Mouse (Mus musculus) CH12.LX (cell line): ENCODE results near the gene Mcrs1. TPM values are rescaled to one million over a fixed set of nuclear protein-coding genes. Genes with fewer than 3 reads are reported as not detected.

Experiments used
- DNase-seq: peaks from one replicate; pipeline ENCODE4 v3.0.0-alpha.2; 2013; ENCODE audit errors: extremely low read depth
- H3K27ac ChIP-seq: 2 replicates; pipeline ENCODE4 v1.5.1; 2012; ENCODE audit warnings: low read depth, mild to moderate bottlenecking, control low read depth, moderate library complexity; ENCODE audit not compliant: insufficient read depth
- H3K27me3 ChIP-seq: replicated peaks from 2 replicates; pipeline ENCODE3; 2012; ENCODE audit warnings: inconsistent platforms
- H3K36me3 ChIP-seq, 2 experiments: replicated peaks in 1 of 2; 2 replicates each; pipeline versions ENCODE3 to v1.6.1; 2012; ENCODE audit warnings: inconsistent platforms in 1 of 2, low read length in 1 of 2, mild to moderate bottlenecking in 1 of 2, mixed read lengths in 1 of 2, moderate library complexity in 1 of 2; ENCODE audit not compliant: control insufficient read depth in 1 of 2, insufficient read depth in 1 of 2
- H3K4me1 ChIP-seq, 2 experiments: 2 replicates each; pipeline ENCODE4 v1.6.1; 2012; ENCODE audit warnings: inconsistent platforms in 1 of 2, moderate library complexity in 1 of 2; ENCODE audit not compliant: insufficient read depth in 2 of 2, control insufficient read depth in 1 of 2
- H3K4me2 ChIP-seq: 2 replicates; pipeline ENCODE4 v1.6.1; 2012; ENCODE audit warnings: low read depth, mild to moderate bottlenecking, control low read depth; ENCODE audit not compliant: poor library complexity, insufficient read depth, severe bottlenecking
- H3K4me3 ChIP-seq, 3 experiments: fragments of 150-350 bp in 1 of 3; sonication (generic) in 1 of 3; replicated peaks in 1 of 3; 2 replicates each; pipeline versions ENCODE3 to v1.5.1; 2011 to 2012; ENCODE audit warnings: low read depth in 2 of 3, low read length in 2 of 3, mild to moderate bottlenecking in 2 of 3, moderate library complexity in 2 of 3, control low read depth in 1 of 3, improper control_type of control experiment in 1 of 3, inconsistent platforms in 1 of 3, mixed read lengths in 1 of 3; ENCODE audit not compliant: poor library complexity in 1 of 3
- H3K79me2 ChIP-seq: replicated peaks from 2 replicates; pipeline ENCODE4 v1.6.1; 2012; ENCODE audit warnings: mild to moderate bottlenecking, moderate library complexity; ENCODE audit not compliant: control insufficient read depth, poor library complexity, insufficient read depth, severe bottlenecking; ENCODE audit errors: extremely low read depth
- H3K9ac ChIP-seq: 2 replicates; pipeline ENCODE4 v1.6.1; 2012; ENCODE audit warnings: low read depth, mild to moderate bottlenecking, control low read depth, moderate library complexity; ENCODE audit not compliant: insufficient read depth
- H3K9me3 ChIP-seq: replicated peaks from 2 replicates; pipeline ENCODE3; 2012; ENCODE audit warnings: low read length, inconsistent platforms, mixed read lengths
- BHLHE40 ChIP-seq: IDR thresholded peaks from 2 replicates; pipeline ENCODE4 v1.6.1; 2011; ENCODE audit warnings: mild to moderate bottlenecking, low read depth, low read length, improper control_type of control experiment
- CHD1 ChIP-seq: IDR thresholded peaks from 2 replicates; pipeline ENCODE4 v1.6.1; 2012; ENCODE audit warnings: low read depth, low read length, improper control_type of control experiment, inconsistent platforms
- CTCF ChIP-seq, 2 experiments: IDR thresholded peaks in 1 of 2; conservative IDR thresholded peaks in 1 of 2; 2 replicates each; pipeline ENCODE4 v1.5.1; 2011 to 2012; ENCODE audit warnings: low read depth in 2 of 2, low read length in 2 of 2, improper control_type of control experiment in 1 of 2, inconsistent platforms in 1 of 2, mild to moderate bottlenecking in 1 of 2, moderate library complexity in 1 of 2
- E2F4 ChIP-seq: IDR thresholded peaks from 2 replicates; pipeline ENCODE4 v1.6.1; 2011; ENCODE audit warnings: low read depth, low read length, improper control_type of control experiment; ENCODE audit not compliant: insufficient replicate concordance
- EP300 ChIP-seq: IDR thresholded peaks from 2 replicates; pipeline ENCODE4 v1.6.1; 2011; ENCODE audit warnings: low read length, improper control_type of control experiment
- ETS1 ChIP-seq: conservative IDR thresholded peaks from 2 replicates; pipeline ENCODE4 v1.6.1; 2012; ENCODE audit warnings: low read depth, mild to moderate bottlenecking, inconsistent platforms, low read length, improper control_type of control experiment, moderate library complexity
- GABPA ChIP-seq: IDR thresholded peaks from 2 replicates; pipeline ENCODE4 v1.6.1; 2012; ENCODE audit warnings: low read depth, low read length, improper control_type of control experiment, inconsistent platforms; ENCODE audit not compliant: insufficient replicate concordance
- IRF4 ChIP-seq: IDR thresholded peaks from 2 replicates; pipeline ENCODE4 v1.6.1; 2014; ENCODE audit warnings: low read depth, mild to moderate bottlenecking, inconsistent platforms, low read length, improper control_type of control experiment
- MAFK ChIP-seq: IDR thresholded peaks from 2 replicates; pipeline ENCODE4 v1.6.1; 2011; ENCODE audit warnings: low read length, improper control_type of control experiment; ENCODE audit not compliant: insufficient replicate concordance
- MEF2A ChIP-seq: IDR thresholded peaks from 2 replicates; pipeline ENCODE4 v1.6.1; 2014; ENCODE audit warnings: low read depth, mild to moderate bottlenecking, inconsistent platforms, low read length, improper control_type of control experiment, borderline replicate concordance
- MXI1 ChIP-seq: IDR thresholded peaks from 2 replicates; pipeline ENCODE4 v1.6.1; 2011; ENCODE audit warnings: mild to moderate bottlenecking, low read depth, low read length, improper control_type of control experiment
- NRF1 ChIP-seq: IDR thresholded peaks from 2 replicates; pipeline ENCODE4 v1.6.1; 2014; ENCODE audit warnings: low read depth, mild to moderate bottlenecking, inconsistent platforms, low read length, improper control_type of control experiment, moderate library complexity
- RCOR1 ChIP-seq: conservative IDR thresholded peaks from 2 replicates; pipeline ENCODE4 v1.6.1; 2012; ENCODE audit warnings: low read depth, mild to moderate bottlenecking, inconsistent platforms, low read length, improper control_type of control experiment
- SIN3A ChIP-seq: IDR thresholded peaks from 2 replicates; pipeline ENCODE4 v1.6.1; 2012; ENCODE audit warnings: low read length, improper control_type of control experiment, inconsistent platforms
- TCF12 ChIP-seq: IDR thresholded peaks from 2 replicates; pipeline ENCODE4 v1.6.1; 2014; ENCODE audit warnings: low read depth, mild to moderate bottlenecking, inconsistent platforms, low read length, improper control_type of control experiment
- USF1 ChIP-seq: IDR thresholded peaks from 2 replicates; pipeline ENCODE4 v1.6.1; 2014; ENCODE audit warnings: low read depth, mild to moderate bottlenecking, inconsistent platforms, low read length, improper control_type of control experiment
- USF2 ChIP-seq: conservative IDR thresholded peaks from 2 replicates; pipeline ENCODE4 v1.6.1; 2011; ENCODE audit warnings: low read depth, low read length, improper control_type of control experiment
- ZC3H11A ChIP-seq: IDR thresholded peaks from 2 replicates; pipeline ENCODE4 v1.6.1; 2012; ENCODE audit warnings: low read depth, mild to moderate bottlenecking, inconsistent platforms, low read length, improper control_type of control experiment
- ZKSCAN1 ChIP-seq: IDR thresholded peaks from 2 replicates; pipeline ENCODE4 v1.6.1; 2012; ENCODE audit warnings: low read depth, inconsistent platforms, low read length, improper control_type of control experiment, borderline replicate concordance
- ZMIZ1 ChIP-seq: IDR thresholded peaks from 2 replicates; pipeline ENCODE4 v1.6.1; 2012; ENCODE audit warnings: low read depth, mild to moderate bottlenecking, inconsistent platforms, low read length, improper control_type of control experiment
- dilution Hi-C: fragments of 300-500 bp; cut with MboI; formaldehyde crosslinking; loops from 2 replicates; pipeline ENCODE4 v1.14.3; 2020; ENCODE audit warnings: low sequenced_read_pairs; ENCODE audit not compliant: extremely low pct_unique_long_range_greater_than_20kb, extremely low pct_ligation_motif_present
- in situ Hi-C: fragments of 300-500 bp; cut with MboI; formaldehyde crosslinking; loops from 3 replicates; pipeline ENCODE4 v1.14.3; 2019; ENCODE audit warnings: low sequenced_read_pairs, low pct_ligation_motif_present, low pct_unique_long_range_greater_than_20kb, mixed read lengths
- polyA plus RNA-seq: library from polyadenylated mRNA; unstranded; fragments of >175 nt; gene quantifications from 2 replicates; pipeline ENCODE4 v1.2.1, GENCODE M21; 2012; ENCODE audit warnings: low read depth; ENCODE audit not compliant: insufficient read length
- total RNA-seq, 2 experiments: library from RNA; depleted of rRNA; stranded (reverse); fragments of 300-350 nt in 1 of 2; fragments of >200 nt in 1 of 2; gene quantifications; 2 replicates each; pipeline ENCODE4 v1.2.3; 2012 to 2014

Gene Mcrs1
- total and polyA plus RNA-seq, 3 experiments = 75.9 to 105 (median 85.1) TPM

- Histone ChIP-seq H3K27me3 (no peaks in the 10 kb centered on the region), H3K27ac (no peak overlapping the region), H3K4me3 (no peak overlapping the region), H3K9ac (no peak overlapping the region), H3K4me2 (no peak overlapping the region), H3K4me1 (peaks cover 13 to 43% of the 10 kb centered on the region in 2 experiments), H3K36me3 (peaks cover 0 to 3% of the 10 kb centered on the region in 2 experiments), H3K79me2 (peaks cover 2% of the 10 kb centered on the region; the same call in 1 of the 2 replicates), H3K9me3 (no peaks in the 10 kb centered on the region)
- in situ Hi-C loops (no loop called here), dilution Hi-C loops (no loop called here)
- no peak for DNase-seq
- TF ChIP-seq RCOR1 (no peak), NRF1 (no peak), CTCF (conservative IDR thresholded peaks at IDR 0.05 in 1 of 2, IDR thresholded peaks at IDR 0.05 in 1 of 2; ENCODE audit: low read depth in 2 of 2, low read length in 2 of 2) (no peak), MXI1 (no peak)
- TF ChIP-seq, all 38 proteins: peak for 0
Observed at GRCm38 (mm10) chr15:99255241-99255749, 3.5 kb upstream of the Mcrs1 start.

GRCm38 (mm10) chr15:99254477-99255005, 2.8 kb upstream of the Mcrs1 start:
- in situ Hi-C loops = no loop called here
- DNase-seq = no peak
- no peak overlapping the region for H3K27ac ChIP-seq

GRCm38 (mm10) chr15:99253772-99254171, 2.0 kb upstream of the Mcrs1 start:
- Histone ChIP-seq H3K4me1 (peaks cover 8 to 39% of the 10 kb centered on the region in 2 experiments), H3K9me3 (no peaks in the 10 kb centered on the region), H3K27ac (no peak overlapping the region), H3K36me3 (peaks cover 8 to 19% of the 10 kb centered on the region in 2 experiments), H3K4me2 (no peak overlapping the region), H3K27me3 (no peaks in the 10 kb centered on the region)
- DNase-seq = no peak
- in situ Hi-C loops = no loop called here
- dilution Hi-C loops = no loop called here
- TF ChIP-seq EP300 (no peak), ZC3H11A (no peak), ETS1 (no peak)
- TF ChIP-seq, all 38 proteins: peak for 0
- H3K9ac ChIP-seq = no peak overlapping the region
- no peak overlapping the region for H3K4me3 ChIP-seq
- H3K79me2 ChIP-seq = peaks cover 2% of the 10 kb centered on the region; the same call in 1 of the 2 replicates

More at GRCm38 (mm10) chr15:99254477-99255005, 2.8 kb upstream of the Mcrs1 start:
- peaks cover 2% of the 10 kb centered on the region; the same call in 1 of the 2 replicates for H3K79me2 ChIP-seq
- H3K36me3 ChIP-seq = peaks cover 2 to 11% of the 10 kb centered on the region in 2 experiments
- TF ChIP-seq EP300 (no peak), CHD1 (no peak), USF2 (no peak), BHLHE40 (no peak), RCOR1 (no peak), SIN3A (no peak), GABPA (no peak), MAFK (no peak), IRF4 (no peak), MEF2A (no peak), ZKSCAN1 (no peak), TCF12 (no peak), ZMIZ1 (no peak), E2F4 (no peak), USF1 (no peak)
- H3K4me1 ChIP-seq = peaks cover 12 to 43% of the 10 kb centered on the region in 2 experiments
- H3K4me3 ChIP-seq = no peak overlapping the region
- no peaks in the 10 kb centered on the region for H3K27me3 ChIP-seq
- H3K9me3 ChIP-seq = no peaks in the 10 kb centered on the region
- H3K4me2 ChIP-seq = no peak overlapping the region
- dilution Hi-C loops = no loop called here
- H3K9ac ChIP-seq = no peak overlapping the region
